Mouse (Mus musculus): ENCODE data around the gene Tmem150b. TPM values are rescaled to one million over a fixed set of nuclear protein-coding genes. Genes with fewer than 3 reads are reported as not detected.
A peak's percentile ranks its signal among the peaks of the same experiment; 100 is the strongest.

The Tmem150b gene
- polyA plus RNA-seq, 1 experiment from 2014 or later: 0.13 TPM

DNA sequence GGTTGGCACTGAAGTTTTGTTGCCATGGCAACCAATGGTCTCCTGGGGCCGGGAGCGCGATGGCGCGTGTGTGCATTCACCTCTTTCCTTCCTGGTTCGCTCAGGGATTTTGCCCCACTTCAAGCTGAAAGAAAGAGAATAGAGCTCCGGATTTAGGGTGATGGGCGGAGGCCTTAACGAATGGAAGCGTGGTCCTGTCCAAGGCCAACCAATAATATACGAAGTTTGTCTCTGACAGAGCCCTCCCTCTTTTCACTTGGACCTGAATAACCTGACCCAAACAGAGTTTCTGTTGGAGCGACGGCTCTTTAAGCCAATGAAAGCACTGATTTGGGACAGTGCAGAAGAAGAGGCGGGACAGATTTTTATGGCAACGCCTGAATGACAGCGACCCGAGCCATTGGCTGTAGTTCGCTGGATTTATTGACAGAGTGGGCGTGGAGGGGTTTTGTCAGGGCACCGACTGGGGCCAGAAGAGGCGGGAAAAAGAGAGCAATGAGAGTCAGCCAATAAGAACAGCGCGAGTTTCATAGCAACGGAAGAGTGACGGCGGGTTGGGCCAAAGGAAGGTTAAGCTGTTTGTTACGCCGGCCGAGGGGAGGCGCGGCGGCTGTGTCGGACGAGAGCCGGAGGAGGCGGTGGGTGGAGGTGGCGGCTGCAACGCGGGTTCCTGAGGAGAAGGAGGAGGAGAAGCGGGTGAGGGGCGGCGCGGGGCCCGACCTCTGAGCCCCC is 14.7 kb upstream of the Tmem150b start, which contains the start of gene Kmt5c:
Gene Kmt5c, plus strand, starts transcription at position 572 of the 732 bp plus-strand sequence.
- H3K27me3 ChIP-seq (ENCODE audit: control insufficient read depth, insufficient read depth, low read length): no peaks in the 10 kb centered on the region
- under 1% methylated on average over 44 of the region's 44 CpGs for WGBS
- ATAC-seq (replicated peaks; ENCODE audit: low FRiP score) (peak; percentile 97), DNase-seq (ENCODE audit: low spot score) (peak; percentile 95)
- peak within 1 kb of the TSS; percentile 89 for H3K9ac ChIP-seq (ENCODE audit: low read length)
- H3K4me1 ChIP-seq (replicated peaks; ENCODE audit: control insufficient read depth, insufficient read depth, low read length): peaks cover 11% of the 10 kb centered on the region
- peak within 1 kb of the TSS; percentile 76 for H3K4me3 ChIP-seq (ENCODE audit: low read depth, low read length)
- no peaks in the 10 kb centered on the region for H3K36me3 ChIP-seq (ENCODE audit: control insufficient read depth, insufficient read depth, low read length)
- peak within 1 kb of the TSS; percentile 92 for H3K4me2 ChIP-seq (ENCODE audit: low read depth, low read length, severe bottlenecking)
- peak within 1 kb of the TSS; percentile 86 for H3K27ac ChIP-seq (ENCODE audit: low read depth, low read length)
- no peaks in the 10 kb centered on the region for H3K9me3 ChIP-seq (ENCODE audit: control insufficient read depth, low read length)

GRCm38 (mm10) chr7:4739041-4739543 is 14.0 kb upstream of the Tmem150b start:
- DNase-seq (ENCODE audit: low spot score) (no peak), ATAC-seq (replicated peaks; ENCODE audit: low FRiP score) (no peak)
- peak overlapping the region; percentile 12; the same call in 1 of the 2 replicates for H3K9ac ChIP-seq (ENCODE audit: low read length)

DNA sequence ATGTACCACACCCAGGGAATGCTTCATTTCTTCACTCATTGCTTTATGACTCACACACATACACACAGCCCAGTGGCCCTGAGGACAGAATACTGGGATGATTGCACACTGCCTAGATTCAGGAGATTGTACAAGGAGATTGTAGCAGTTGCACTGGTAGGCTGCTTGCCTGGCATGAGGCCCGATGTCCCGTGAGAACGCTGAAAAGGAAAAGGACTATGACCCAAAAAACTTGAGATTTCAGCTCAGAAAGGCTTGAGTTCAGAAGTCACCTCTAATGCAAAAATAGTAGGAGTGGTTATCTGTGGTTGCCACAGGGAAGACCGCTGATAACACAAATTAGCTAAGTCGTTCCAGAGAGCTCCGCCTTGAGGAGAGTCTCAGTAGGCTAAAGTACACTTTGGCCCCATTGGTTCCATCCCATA is 7.9 kb upstream of the Tmem150b start:
- H3K4me2 ChIP-seq (ENCODE audit: low read depth, low read length, severe bottlenecking): no peak overlapping the region
- WGBS: 70% methylated on average over 6 of the region's 6 CpGs
- no peak overlapping the region for H3K9ac ChIP-seq (ENCODE audit: low read length)
- no peaks in the 10 kb centered on the region for H3K27me3 ChIP-seq (ENCODE audit: control insufficient read depth, insufficient read depth, low read length)
- no peaks in the 10 kb centered on the region for H3K4me1 ChIP-seq (replicated peaks; ENCODE audit: control insufficient read depth, insufficient read depth, low read length)
- H3K9me3 ChIP-seq (ENCODE audit: control insufficient read depth, low read length): no peaks in the 10 kb centered on the region
- no peak overlapping the region for H3K4me3 ChIP-seq (ENCODE audit: low read depth, low read length)
- H3K36me3 ChIP-seq (ENCODE audit: control insufficient read depth, insufficient read depth, low read length): no peaks in the 10 kb centered on the region
- no peak overlapping the region for H3K27ac ChIP-seq (ENCODE audit: low read depth, low read length)
- ATAC-seq (replicated peaks; ENCODE audit: low FRiP score) (no peak), DNase-seq (ENCODE audit: low spot score) (no peak)

More at GRCm38 (mm10) chr7:4739041-4739543, 14.0 kb upstream of the Tmem150b start:
- no peaks in the 10 kb centered on the region for H3K36me3 ChIP-seq (ENCODE audit: control insufficient read depth, insufficient read depth, low read length)
- peak overlapping the region; percentile 27 for H3K4me3 ChIP-seq (ENCODE audit: low read depth, low read length)
- no peaks in the 10 kb centered on the region for H3K27me3 ChIP-seq (ENCODE audit: control insufficient read depth, insufficient read depth, low read length)
- H3K27ac ChIP-seq (ENCODE audit: low read depth, low read length): peak overlapping the region; percentile 85
- peak overlapping the region; percentile 56 for H3K4me2 ChIP-seq (ENCODE audit: low read depth, low read length, severe bottlenecking)
- no peaks in the 10 kb centered on the region for H3K9me3 ChIP-seq (ENCODE audit: control insufficient read depth, low read length)
- peaks cover 11% of the 10 kb centered on the region for H3K4me1 ChIP-seq (replicated peaks; ENCODE audit: control insufficient read depth, insufficient read depth, low read length)
- 43% methylated on average over 10 of the region's 10 CpGs for WGBS

- H3K36me3 ChIP-seq (ENCODE audit: control insufficient read depth, insufficient read depth, low read length): no peaks in the 10 kb centered on the region
- H3K4me1 ChIP-seq (replicated peaks; ENCODE audit: control insufficient read depth, insufficient read depth, low read length): no peaks in the 10 kb centered on the region
- no peaks in the 10 kb centered on the region for H3K9me3 ChIP-seq (ENCODE audit: control insufficient read depth, low read length)
- no peaks in the 10 kb centered on the region for H3K27me3 ChIP-seq (ENCODE audit: control insufficient read depth, insufficient read depth, low read length)
- no peak overlapping the region for H3K27ac ChIP-seq (ENCODE audit: low read depth, low read length)
- H3K4me3 ChIP-seq (ENCODE audit: low read depth, low read length): no peak overlapping the region
- H3K4me2 ChIP-seq (ENCODE audit: low read depth, low read length, severe bottlenecking): no peak overlapping the region
- WGBS: 84% methylated on average over 5 of the region's 5 CpGs
- DNase-seq (ENCODE audit: low spot score): no peak
- ATAC-seq (replicated peaks; ENCODE audit: low FRiP score): no peak
- no peak overlapping the region for H3K9ac ChIP-seq (ENCODE audit: low read length)
These were observed 6.0 kb upstream of the Tmem150b start for GRCm38 (mm10) chr7:4731090-4731489.

- 83% methylated on average over 3 of the region's 3 CpGs for WGBS
- no peak overlapping the region for H3K4me3 ChIP-seq (ENCODE audit: low read depth, low read length)
- no peak overlapping the region for H3K9ac ChIP-seq (ENCODE audit: low read length)
- DNase-seq (ENCODE audit: low spot score): no peak
- no peak for ATAC-seq (replicated peaks; ENCODE audit: low FRiP score)
- H3K27ac ChIP-seq (ENCODE audit: low read depth, low read length): no peak overlapping the region
- no peaks in the 10 kb centered on the region for H3K36me3 ChIP-seq (ENCODE audit: control insufficient read depth, insufficient read depth, low read length)
- no peak overlapping the region for H3K4me2 ChIP-seq (ENCODE audit: low read depth, low read length, severe bottlenecking)
- H3K27me3 ChIP-seq (ENCODE audit: control insufficient read depth, insufficient read depth, low read length): no peaks in the 10 kb centered on the region
- H3K9me3 ChIP-seq (ENCODE audit: control insufficient read depth, low read length): no peaks in the 10 kb centered on the region
- H3K4me1 ChIP-seq (replicated peaks; ENCODE audit: control insufficient read depth, insufficient read depth, low read length): no peaks in the 10 kb centered on the region
These were observed 690 bp downstream of the Tmem150b start for GRCm38 (mm10) chr7:4724359-4724758.

GRCm38 (mm10) chr7:4723508-4723907 is 1.5 kb downstream of the Tmem150b start:
- H3K9me3 ChIP-seq (ENCODE audit: control insufficient read depth, low read length): no peaks in the 10 kb centered on the region
- H3K4me3 ChIP-seq (ENCODE audit: low read depth, low read length): peak overlapping the region; percentile 18; the same call in 1 of the 2 replicates
- H3K36me3 ChIP-seq (ENCODE audit: control insufficient read depth, insufficient read depth, low read length): no peaks in the 10 kb centered on the region
- H3K27me3 ChIP-seq (ENCODE audit: control insufficient read depth, insufficient read depth, low read length): no peaks in the 10 kb centered on the region
- ATAC-seq (replicated peaks; ENCODE audit: low FRiP score) (no peak), DNase-seq (ENCODE audit: low spot score) (no peak)
- 41% methylated on average over 12 of the region's 12 CpGs for WGBS
- H3K4me1 ChIP-seq (replicated peaks; ENCODE audit: control insufficient read depth, insufficient read depth, low read length): no peaks in the 10 kb centered on the region
- H3K9ac ChIP-seq (ENCODE audit: low read length): peak overlapping the region; percentile 33; the same call in 1 of the 2 replicates
- H3K4me2 ChIP-seq (ENCODE audit: low read depth, low read length, severe bottlenecking): peak overlapping the region; percentile 39
- H3K27ac ChIP-seq (ENCODE audit: low read depth, low read length): no peak overlapping the region

- Histone ChIP-seq H3K27ac (ENCODE audit: low read depth, low read length) (no peak overlapping the region), H3K4me1 (replicated peaks; ENCODE audit: control insufficient read depth, insufficient read depth, low read length) (no peaks in the 10 kb centered on the region), H3K9me3 (ENCODE audit: control insufficient read depth, low read length) (no peaks in the 10 kb centered on the region), H3K9ac (ENCODE audit: low read length) (no peak overlapping the region), H3K36me3 (ENCODE audit: control insufficient read depth, insufficient read depth, low read length) (no peaks in the 10 kb centered on the region; the same call in 1 of the 2 replicates), H3K4me3 (ENCODE audit: low read depth, low read length) (no peak overlapping the region), H3K4me2 (ENCODE audit: low read depth, low read length, severe bottlenecking) (no peak overlapping the region), H3K27me3 (ENCODE audit: control insufficient read depth, insufficient read depth, low read length) (no peaks in the 10 kb centered on the region)
- no peak for DNase-seq (ENCODE audit: low spot score)
- WGBS: 97% methylated on average over 3 of the region's 3 CpGs
- no peak for ATAC-seq (replicated peaks; ENCODE audit: low FRiP score)
These were observed 5.8 kb downstream of the Tmem150b start for GRCm38 (mm10) chr7:4719276-4719675.

- WGBS: 74% methylated on average over 6 of the region's 6 CpGs
- no peak overlapping the region for H3K4me2 ChIP-seq (ENCODE audit: low read depth, low read length, severe bottlenecking)
- peaks cover 8% of the 10 kb centered on the region; the same call in 1 of the 2 replicates for H3K36me3 ChIP-seq (ENCODE audit: control insufficient read depth, insufficient read depth, low read length)
- DNase-seq (ENCODE audit: low spot score): no peak
- no peaks in the 10 kb centered on the region for H3K27me3 ChIP-seq (ENCODE audit: control insufficient read depth, insufficient read depth, low read length)
- H3K9ac ChIP-seq (ENCODE audit: low read length): no peak overlapping the region
- H3K4me1 ChIP-seq (replicated peaks; ENCODE audit: control insufficient read depth, insufficient read depth, low read length): no peaks in the 10 kb centered on the region
- no peaks in the 10 kb centered on the region for H3K9me3 ChIP-seq (ENCODE audit: control insufficient read depth, low read length)
- no peak overlapping the region for H3K27ac ChIP-seq (ENCODE audit: low read depth, low read length)
- ATAC-seq (replicated peaks; ENCODE audit: low FRiP score): no peak
- no peak overlapping the region for H3K4me3 ChIP-seq (ENCODE audit: low read depth, low read length)
These were observed 8.1 kb downstream of the Tmem150b start for GRCm38 (mm10) chr7:4716955-4717354.

All from forebrain, embryonic 11.5 days (tissue).